Mouse (Mus musculus) heart, embryonic 13.5 days (tissue): ENCODE results near the gene Aldh3b1. TPM values are rescaled to one million over a fixed set of nuclear protein-coding genes. Genes with fewer than 3 reads are reported as not detected.

Experiments
- ATAC-seq: fragments of 200-750 bp; cut with Nextera tagmentation; 2 replicates; pipeline ENCODE4 v1.8.0; 2017; ENCODE audit warnings: moderate TSS enrichment; ENCODE audit not compliant: insufficient number of reproducible peaks, low FRiP score, low TSS enrichment; ENCODE audit errors: extremely low read depth
- H3K27ac ChIP-seq: fragments of 300-500 bp; sonication (generic); replicated peaks from 2 replicates; pipeline ENCODE4 v1.5.1; 2015; ENCODE audit warnings: moderate library complexity, mild to moderate bottlenecking, inconsistent platforms
- H3K27me3 ChIP-seq: fragments of 300-500 bp; sonication (generic); replicated peaks from 2 replicates; pipeline ENCODE4 v1.6.1; 2015; ENCODE audit warnings: mild to moderate bottlenecking, inconsistent platforms
- H3K36me3 ChIP-seq: fragments of 300-500 bp; sonication (generic); 2 replicates; pipeline ENCODE4 v1.6.1; 2015; ENCODE audit warnings: mild to moderate bottlenecking, inconsistent platforms
- H3K4me1 ChIP-seq: fragments of 300-500 bp; sonication (generic); 2 replicates; pipeline ENCODE4 v1.6.1; 2015; ENCODE audit warnings: inconsistent platforms
- H3K4me2 ChIP-seq: fragments of 300-500 bp; sonication (generic); 2 replicates; pipeline ENCODE4 v1.6.1; 2015; ENCODE audit warnings: inconsistent platforms, mild to moderate bottlenecking, moderate library complexity
- H3K4me3 ChIP-seq: fragments of 300-500 bp; sonication (generic); 2 replicates; pipeline ENCODE4 v1.5.1; 2015; ENCODE audit warnings: moderate library complexity, mild to moderate bottlenecking, inconsistent platforms
- H3K9ac ChIP-seq: fragments of 300-500 bp; sonication (generic); 2 replicates; pipeline ENCODE4 v1.6.1; 2015; ENCODE audit warnings: inconsistent platforms, mild to moderate bottlenecking, moderate library complexity
- H3K9me3 ChIP-seq: fragments of 300-500 bp; sonication (generic); 2 replicates; pipeline ENCODE4 v1.6.1; 2016; ENCODE audit warnings: inconsistent platforms
- WGBS: fragments of 180-500 bp; shearing (Covaris S2); methylation state at CpG from one replicate; pipeline ENCODE4 v1.1.7; 2015; ENCODE audit warnings: mixed read lengths; 5-methylcytosine and 5-hydroxymethylcytosine counted together
- polyA plus RNA-seq: library from polyadenylated mRNA; unstranded; fragments of >200 nt; fragmentation: Nextera tagmentation; extraction: Ambion mirVana; gene quantifications from 2 replicates; pipeline ENCODE4 v1.2.1, GENCODE M21; 2015

Aldh3b1 gene
- polyA plus RNA-seq, 1 experiment from 2014 or later, result 2.2 TPM

- Histone ChIP-seq H3K9me3 (no peaks in the 10 kb centered on the region), H3K27ac (no peak overlapping the region), H3K36me3 (peaks cover 47% of the 10 kb centered on the region), H3K9ac (peak overlapping the region; percentile 84), H3K4me2 (peak overlapping the region; percentile 82), H3K27me3 (no peaks in the 10 kb centered on the region), H3K4me3 (peak overlapping the region; percentile 67; the same call in 1 of the 2 replicates), H3K4me1 (peaks cover 50% of the 10 kb centered on the region)
- WGBS, result 78% methylated on average over 8 of the region's 8 CpGs
- no peak for ATAC-seq
Measured at GRCm38 (mm10) chr19:3907876-3908660, 21.5 kb downstream of the Aldh3b1 start.

GRCm38 (mm10) chr19:3906795-3907786 lies 22.5 kb downstream of the Aldh3b1 start, which contains the start of gene Tcirg1:
Gene Tcirg1, minus strand, starts transcription at chr19:3907133.
- Histone ChIP-seq H3K27ac (peak within 1 kb of the TSS; percentile 88), H3K9me3 (no peaks in the 10 kb centered on the region), H3K36me3 (peaks cover 57% of the 10 kb centered on the region), H3K4me3 (peak within 1 kb of the TSS; percentile 67), H3K4me1 (peaks cover 48% of the 10 kb centered on the region), H3K27me3 (no peaks in the 10 kb centered on the region), H3K9ac (peak within 1 kb of the TSS; percentile 84), H3K4me2 (peak within 1 kb of the TSS; percentile 82)
- 5% methylated on average over 36 of the region's 36 CpGs for WGBS
- ATAC-seq, result peak; percentile 80

- peaks cover 40% of the 10 kb centered on the region for H3K4me1 ChIP-seq
- no peaks in the 10 kb centered on the region for H3K9me3 ChIP-seq
- H3K4me3 ChIP-seq, result peak overlapping the region; percentile 67
- H3K27me3 ChIP-seq, result no peaks in the 10 kb centered on the region
- H3K4me2 ChIP-seq, result peak overlapping the region; percentile 82
- peak overlapping the region; percentile 88 for H3K27ac ChIP-seq
- peaks cover 63% of the 10 kb centered on the region for H3K36me3 ChIP-seq
- H3K9ac ChIP-seq, result peak overlapping the region; percentile 84
- 26% methylated on average over 10 of the region's 10 CpGs for WGBS
- no peak for ATAC-seq
Measured at GRCm38 (mm10) chr19:3906326-3906725, 23.3 kb downstream of the Aldh3b1 start.

GRCm38 (mm10) chr19:3905261-3905969 lies 24.2 kb downstream of the Aldh3b1 start:
- H3K27me3 ChIP-seq, result no peaks in the 10 kb centered on the region
- 31% methylated on average over 6 of the region's 6 CpGs for WGBS

GRCm38 (mm10) chr19:3904363-3904675 lies 25.3 kb downstream of the Aldh3b1 start:
- Histone ChIP-seq H3K9ac (peak overlapping the region; percentile 84; the same call in 1 of the 2 replicates), H3K4me1 (peaks cover 38% of the 10 kb centered on the region)

More at GRCm38 (mm10) chr19:3905261-3905969, 24.2 kb downstream of the Aldh3b1 start:
- H3K4me2 ChIP-seq, result peak overlapping the region; percentile 82
- peak overlapping the region; percentile 67 for H3K4me3 ChIP-seq
- no peak for ATAC-seq
- H3K27ac ChIP-seq, result peak overlapping the region; percentile 88
- H3K9ac ChIP-seq, result peak overlapping the region; percentile 84
- peaks cover 38% of the 10 kb centered on the region for H3K4me1 ChIP-seq
- H3K36me3 ChIP-seq, result peaks cover 58% of the 10 kb centered on the region
- H3K9me3 ChIP-seq, result no peaks in the 10 kb centered on the region

GRCm38 (mm10) chr19:3903648-3904362 lies 25.8 kb downstream of the Aldh3b1 start:
- Histone ChIP-seq H3K4me3 (no peak overlapping the region), H3K9me3 (no peaks in the 10 kb centered on the region), H3K9ac (peak overlapping the region; percentile 84; the same call in 1 of the 2 replicates), H3K4me1 (peaks cover 38% of the 10 kb centered on the region), H3K27ac (peak overlapping the region; percentile 88; the same call in 1 of the 2 replicates), H3K36me3 (peaks cover 55% of the 10 kb centered on the region), H3K4me2 (peak overlapping the region; percentile 82), H3K27me3 (no peaks in the 10 kb centered on the region)
- 73% methylated on average over 25 of the region's 25 CpGs for WGBS
- no peak for ATAC-seq

More at GRCm38 (mm10) chr19:3904363-3904675, 25.3 kb downstream of the Aldh3b1 start:
- H3K27ac ChIP-seq, result peak overlapping the region; percentile 88; the same call in 1 of the 2 replicates
- no peaks in the 10 kb centered on the region for H3K9me3 ChIP-seq
- ATAC-seq, result no peak
- H3K4me3 ChIP-seq, result peak overlapping the region; percentile 67
- no peaks in the 10 kb centered on the region for H3K27me3 ChIP-seq
- peaks cover 55% of the 10 kb centered on the region for H3K36me3 ChIP-seq
- 65% methylated on average over 10 of the region's 10 CpGs for WGBS
- peak overlapping the region; percentile 82 for H3K4me2 ChIP-seq

- Histone ChIP-seq H3K9ac (no peak overlapping the region), H3K4me2 (no peak overlapping the region), H3K4me3 (no peak overlapping the region), H3K9me3 (no peaks in the 10 kb centered on the region), H3K4me1 (peaks cover 38% of the 10 kb centered on the region), H3K27ac (no peak overlapping the region), H3K36me3 (peaks cover 55% of the 10 kb centered on the region), H3K27me3 (no peaks in the 10 kb centered on the region)
- no peak for ATAC-seq
- 82% methylated on average over 12 of the region's 12 CpGs for WGBS
Measured at GRCm38 (mm10) chr19:3902966-3903365, 26.6 kb downstream of the Aldh3b1 start.

- Histone ChIP-seq H3K36me3 (peaks cover 88% of the 10 kb centered on the region), H3K4me2 (no peak overlapping the region), H3K27ac (no peak overlapping the region), H3K27me3 (no peaks in the 10 kb centered on the region), H3K4me1 (peaks cover 19% of the 10 kb centered on the region), H3K4me3 (no peak overlapping the region), H3K9ac (no peak overlapping the region), H3K9me3 (no peaks in the 10 kb centered on the region)
- 87% methylated on average over 4 of the region's 4 CpGs for WGBS
- ATAC-seq, result no peak
Measured at GRCm38 (mm10) chr19:3899618-3900017, 30.0 kb downstream of the Aldh3b1 start.

GRCm38 (mm10) chr19:3898952-3899351 lies 30.7 kb downstream of the Aldh3b1 start:
- Histone ChIP-seq H3K9ac (no peak overlapping the region), H3K27ac (no peak overlapping the region), H3K9me3 (no peaks in the 10 kb centered on the region), H3K4me1 (peaks cover 17% of the 10 kb centered on the region), H3K27me3 (no peaks in the 10 kb centered on the region), H3K36me3 (peaks cover 92% of the 10 kb centered on the region), H3K4me2 (no peak overlapping the region), H3K4me3 (no peak overlapping the region)
- WGBS, result 85% methylated on average over 7 of the region's 7 CpGs
- no peak for ATAC-seq

- 78% methylated on average over 5 of the region's 5 CpGs for WGBS
- H3K36me3 ChIP-seq, result peaks cover 91% of the 10 kb centered on the region
Measured at GRCm38 (mm10) chr19:3897557-3897956, 32.1 kb downstream of the Aldh3b1 start.

More at GRCm38 (mm10) chr19:3897557-3897956, 32.1 kb downstream of the Aldh3b1 start:
- Histone ChIP-seq H3K4me3 (no peak overlapping the region), H3K4me2 (no peak overlapping the region), H3K4me1 (peaks cover 23% of the 10 kb centered on the region), H3K27me3 (no peaks in the 10 kb centered on the region), H3K9me3 (no peaks in the 10 kb centered on the region), H3K27ac (no peak overlapping the region), H3K9ac (no peak overlapping the region)
- no peak for ATAC-seq
